Comparison of ENCODE assay signal across 8 mouse cellular contexts in the genomic region with DNA sequence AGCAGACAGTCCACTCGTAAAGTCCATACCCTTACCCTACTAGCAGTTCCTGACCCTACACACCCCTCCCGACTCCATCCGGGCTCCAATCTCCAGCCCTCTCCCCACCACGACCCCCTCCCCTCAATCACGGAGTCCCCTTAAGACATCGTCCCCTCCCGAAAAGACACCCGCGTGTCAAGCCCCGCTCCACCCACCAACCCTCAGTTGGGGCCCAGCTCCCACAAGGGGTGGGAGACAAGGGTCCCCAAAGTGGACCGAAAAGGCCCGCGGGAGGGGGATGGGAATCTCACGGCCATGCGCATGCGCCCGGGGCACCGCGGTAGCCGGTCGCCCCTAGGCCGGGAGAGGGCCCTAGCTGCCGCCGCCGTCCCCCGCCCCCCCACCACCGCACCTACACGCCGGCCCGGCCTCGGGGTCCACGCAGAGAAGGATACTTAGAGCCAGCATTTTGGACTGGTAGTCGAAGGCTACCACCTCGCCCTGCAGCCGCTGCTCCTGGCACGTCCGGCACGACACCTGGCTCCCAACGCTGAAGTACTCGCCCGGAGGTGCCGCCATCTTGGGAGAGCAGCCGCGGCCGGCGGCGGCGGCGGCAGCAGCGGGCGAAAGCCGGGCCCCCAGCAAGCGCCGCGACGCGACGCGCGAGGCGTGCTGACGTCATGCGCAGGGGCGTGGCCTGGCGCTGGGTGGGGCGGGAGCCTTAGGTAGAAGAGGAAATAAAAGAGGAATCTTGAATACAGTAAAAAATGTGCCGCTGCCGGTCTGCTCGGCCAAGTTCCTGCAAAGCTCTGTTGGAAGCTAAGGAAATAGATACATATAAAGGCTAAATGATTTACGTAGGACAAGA. TPM values are rescaled to one million over a fixed set of nuclear protein-coding genes. Genes with fewer than 3 reads are reported as not detected.
DNase-seq lines count a peak whose midpoint lies in the region; ATAC-seq lines count a peak whose summit lies in the region.

Gene Lsm12 (minus strand): TSS at position 651 of the 850 bp plus-strand sequence.

- peak within 1 kb of the TSS; percentile 94 for H3K9ac ChIP-seq in hindbrain, embryonic 12.5 days

- peaks cover 14% of the 10 kb centered on the region for H3K4me1 ChIP-seq in hindbrain, embryonic 12.5 days

- ATAC-seq in hindbrain, embryonic 12.5 days (ENCODE audit: low FRiP score): peak; percentile 87

- peaks cover 14% of the 10 kb centered on the region for H3K36me3 ChIP-seq in hindbrain, embryonic 12.5 days

- H3K4me3 ChIP-seq in hindbrain, embryonic 12.5 days: peak within 1 kb of the TSS; percentile 88

- peak within 1 kb of the TSS; percentile 61 for H3K4me2 ChIP-seq in hindbrain, embryonic 12.5 days (replicated peaks)

- peak within 1 kb of the TSS; percentile 97 for H3K27ac ChIP-seq in hindbrain, embryonic 12.5 days

- no peaks in the 10 kb centered on the region for H3K27me3 ChIP-seq in hindbrain, embryonic 12.5 days

- under 1% methylated on average over 70 of the region's 70 CpGs for WGBS in hindbrain, embryonic 12.5 days

- peak; percentile 96 for DNase-seq in Muller cell, postnatal 12 days (ENCODE audit: inconsistent ontology term)
- peak; percentile 95 for DNase-seq in cerebellum, adult 9-11 months
- peak; percentile 85 to 92 for DNase-seq in frontal cortex, postnatal 10 days (ENCODE audit: low spot score in 2 of 2)
- peak; percentile 89 to 92 for DNase-seq in layer of hippocampus, postnatal 14 days (ENCODE audit: low spot score in 2 of 2)
- DNase-seq in lung, postnatal 14 days: peak; percentile 99
- peak; percentile 79 for DNase-seq in retina, adult 2 months (ENCODE audit: low read depth, low spot score)
- peak; percentile 98 to 99 for DNase-seq in thymus, postnatal 36 days

- H3K9me3 ChIP-seq in hindbrain, embryonic 12.5 days (replicated peaks): no peaks in the 10 kb centered on the region

RNA-seq across cellular contexts. Expression of gene Lsm12, which starts in this region (rescaled TPM):
- polyA plus RNA-seq in hindbrain, embryonic 12.5 days (2016; fragmentation: Nextera tagmentation; extraction: Ambion mirVana): 114 TPM in 2 replicates
- 10 to 100 TPM; 65.9 to 72.8 TPM for total RNA-seq in layer of hippocampus, postnatal 14 days (2021)

Comparison
In these comparisons a context has a peak if more than half of its experiments do, and no peak if none do; other contexts are left out.
1. Peak in every context shown above with its lines: DNase-seq, ATAC-seq, H3K4me3 ChIP-seq and H3K27ac ChIP-seq.